Mouse (Mus musculus): ENCODE measurements around the gene Btbd35f6. TPM values are rescaled to one million over a fixed set of nuclear protein-coding genes. Genes with fewer than 3 reads are reported as not detected.
"Not testable (repeated sequence)": the region's sequence is repeated elsewhere in the genome, so short reads cannot be mapped to it uniquely, and the experiment has no call there.

The Btbd35f6 gene
- not detected in 2 replicates for polyA plus RNA-seq (2011; ENCODE audit: insufficient read depth, insufficient read length, low read depth, missing spikeins)

GRCm38 (mm10) chrX:33956440-33956839, at the start of gene Btbd35f6:
Btbd35f6 (minus strand) TSS chrX:33956540.
- H3K36me3 ChIP-seq (ENCODE audit: control insufficient read depth, insufficient read depth, low read length, poor library complexity, severe bottlenecking); H3K4me3 ChIP-seq (ENCODE audit: low read depth, low read length); H3K9ac ChIP-seq (ENCODE audit: low read depth, poor library complexity, severe bottlenecking); H3K27me3 ChIP-seq (ENCODE audit: control insufficient read depth, insufficient read depth, low read length, poor library complexity, severe bottlenecking); H3K27ac ChIP-seq (ENCODE audit: insufficient read depth, low read length); H3K9me3 ChIP-seq (replicated peaks; ENCODE audit: control insufficient read depth, insufficient read depth, low read length, poor library complexity, severe bottlenecking); H3K4me1 ChIP-seq (ENCODE audit: control insufficient read depth, insufficient read depth, low read length): not testable (repeated sequence)

GRCm38 (mm10) chrX:33986716-33987115, 30.4 kb upstream of the Btbd35f6 start, which contains the start of gene Gm21870:
Gm21870 (minus strand) TSS chrX:33986816.
- H3K9me3 ChIP-seq (replicated peaks; ENCODE audit: control insufficient read depth, insufficient read depth, low read length, poor library complexity, severe bottlenecking); H3K4me1 ChIP-seq (ENCODE audit: control insufficient read depth, insufficient read depth, low read length); H3K36me3 ChIP-seq (ENCODE audit: control insufficient read depth, insufficient read depth, low read length, poor library complexity, severe bottlenecking); H3K27me3 ChIP-seq (ENCODE audit: control insufficient read depth, insufficient read depth, low read length, poor library complexity, severe bottlenecking); H3K27ac ChIP-seq (ENCODE audit: insufficient read depth, low read length); H3K9ac ChIP-seq (ENCODE audit: low read depth, poor library complexity, severe bottlenecking); H3K4me3 ChIP-seq (ENCODE audit: low read depth, low read length): not testable (repeated sequence)

GRCm38 (mm10) chrX:33930216-33930615, 26.1 kb downstream of the Btbd35f6 start:
- H3K36me3 ChIP-seq (ENCODE audit: control insufficient read depth, insufficient read depth, low read length, poor library complexity, severe bottlenecking): not testable (repeated sequence)

GRCm38 (mm10) chrX:33928225-33928624, 28.1 kb downstream of the Btbd35f6 start:
- H3K36me3 ChIP-seq (ENCODE audit: control insufficient read depth, insufficient read depth, low read length, poor library complexity, severe bottlenecking); H3K4me3 ChIP-seq (ENCODE audit: low read depth, low read length); H3K4me1 ChIP-seq (ENCODE audit: control insufficient read depth, insufficient read depth, low read length); H3K27me3 ChIP-seq (ENCODE audit: control insufficient read depth, insufficient read depth, low read length, poor library complexity, severe bottlenecking); H3K9ac ChIP-seq (ENCODE audit: low read depth, poor library complexity, severe bottlenecking); H3K9me3 ChIP-seq (replicated peaks; ENCODE audit: control insufficient read depth, insufficient read depth, low read length, poor library complexity, severe bottlenecking); H3K27ac ChIP-seq (ENCODE audit: insufficient read depth, low read length): not testable (repeated sequence)

More at GRCm38 (mm10) chrX:33930216-33930615, 26.1 kb downstream of the Btbd35f6 start:
- H3K4me3 ChIP-seq (ENCODE audit: low read depth, low read length); H3K27me3 ChIP-seq (ENCODE audit: control insufficient read depth, insufficient read depth, low read length, poor library complexity, severe bottlenecking); H3K27ac ChIP-seq (ENCODE audit: insufficient read depth, low read length); H3K4me1 ChIP-seq (ENCODE audit: control insufficient read depth, insufficient read depth, low read length); H3K9ac ChIP-seq (ENCODE audit: low read depth, poor library complexity, severe bottlenecking); H3K9me3 ChIP-seq (replicated peaks; ENCODE audit: control insufficient read depth, insufficient read depth, low read length, poor library complexity, severe bottlenecking): not testable (repeated sequence)

GRCm38 (mm10) chrX:33926344-33926743, 30.0 kb downstream of the Btbd35f6 start:
- not testable (repeated sequence) for H3K4me3 ChIP-seq (ENCODE audit: low read depth, low read length); H3K4me1 ChIP-seq (ENCODE audit: control insufficient read depth, insufficient read depth, low read length); H3K9ac ChIP-seq (ENCODE audit: low read depth, poor library complexity, severe bottlenecking); H3K27me3 ChIP-seq (ENCODE audit: control insufficient read depth, insufficient read depth, low read length, poor library complexity, severe bottlenecking); H3K36me3 ChIP-seq (ENCODE audit: control insufficient read depth, insufficient read depth, low read length, poor library complexity, severe bottlenecking); H3K9me3 ChIP-seq (replicated peaks; ENCODE audit: control insufficient read depth, insufficient read depth, low read length, poor library complexity, severe bottlenecking); H3K27ac ChIP-seq (ENCODE audit: insufficient read depth, low read length)

- not testable (repeated sequence) for H3K27ac ChIP-seq (ENCODE audit: insufficient read depth, low read length); H3K4me3 ChIP-seq (ENCODE audit: low read depth, low read length); H3K4me1 ChIP-seq (ENCODE audit: control insufficient read depth, insufficient read depth, low read length); H3K27me3 ChIP-seq (ENCODE audit: control insufficient read depth, insufficient read depth, low read length, poor library complexity, severe bottlenecking); H3K9ac ChIP-seq (ENCODE audit: low read depth, poor library complexity, severe bottlenecking); H3K36me3 ChIP-seq (ENCODE audit: control insufficient read depth, insufficient read depth, low read length, poor library complexity, severe bottlenecking); H3K9me3 ChIP-seq (replicated peaks; ENCODE audit: control insufficient read depth, insufficient read depth, low read length, poor library complexity, severe bottlenecking)
These were observed 30.9 kb downstream of the Btbd35f6 start for GRCm38 (mm10) chrX:33925420-33925819.

Other genes starting within 250 kb of the Btbd35f6 start
- gene Gm21870, start 30.3 kb upstream of the Btbd35f6 start, polyA plus RNA-seq (2011; ENCODE audit: insufficient read depth, insufficient read length, low read depth, missing spikeins): not detected in 2 replicates
- not detected in 2 replicates for gene Btbd35f9, start 205.0 kb upstream of the Btbd35f6 start, polyA plus RNA-seq (2011; ENCODE audit: insufficient read depth, insufficient read length, low read depth, missing spikeins)